In the genomic region with DNA sequence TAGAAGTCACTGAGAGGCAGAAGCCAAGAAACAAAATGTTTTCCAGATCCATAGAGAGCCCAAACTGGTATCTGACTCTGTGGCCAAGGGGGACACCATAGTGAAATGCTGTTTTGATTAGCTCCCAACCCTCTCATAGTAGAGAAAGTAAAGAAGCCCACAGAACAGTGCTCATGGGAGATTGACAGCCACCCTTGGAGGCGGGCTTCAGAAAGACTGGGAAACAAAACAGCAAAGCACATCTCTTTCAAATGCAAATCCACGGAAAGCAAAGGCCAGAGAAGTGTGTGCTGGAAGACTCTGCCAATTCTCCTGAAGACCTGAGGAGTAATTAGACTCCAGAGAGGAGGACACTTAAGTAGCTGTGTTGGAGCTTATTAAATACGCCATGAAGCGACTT, we compare ENCODE assay signal across 24 mouse cellular contexts. TPM values are rescaled to one million over a fixed set of nuclear protein-coding genes. Genes with fewer than 3 reads are reported as not detected.
DNase-seq lines count a peak whose midpoint lies in the region; ATAC-seq lines count a peak whose summit lies in the region.
"Had no signal": no experiment of that assay in that cellular context is flagged by ENCODE, and none has a peak within 500 bp of the region (broad histone marks: within the 10 kb centered on the region; RNA-seq: fewer than 3 reads in every experiment).

No protein-coding gene starts in this region.

- H3K27me3 ChIP-seq in hindbrain, embryonic 10.5 days (ENCODE audit: insufficient read depth, poor library complexity, severe bottlenecking): no peaks in the 10 kb centered on the region
- no peaks in the 10 kb centered on the region for H3K27me3 ChIP-seq in hindbrain, embryonic 14.5 days (ENCODE audit: control insufficient read depth, insufficient read depth, low read length)
- H3K27me3 ChIP-seq in forebrain, embryonic 12.5 days: 0 out of 2 replicates have a peak, but pooled peaks cover 3% of the 10 kb centered on the region
- H3K27me3 ChIP-seq in hindbrain, embryonic 16.5 days (replicated peaks; ENCODE audit: control insufficient read depth, insufficient read depth, low read length): no peaks in the 10 kb centered on the region
- H3K27me3 ChIP-seq: heart, embryonic 12.5 days had no signal

- WGBS in hindbrain, embryonic 10.5 days: 27% methylated on average over 4 of the region's 4 CpGs
- 14% methylated on average over 4 of the region's 4 CpGs for WGBS in hindbrain, embryonic 14.5 days
- 10% methylated on average over 4 of the region's 4 CpGs for WGBS in forebrain, embryonic 12.5 days
- WGBS in hindbrain, embryonic 16.5 days: 10% methylated on average over 4 of the region's 4 CpGs

- H3K9me3 ChIP-seq in hindbrain, embryonic 10.5 days: no peaks in the 10 kb centered on the region
- H3K9me3 ChIP-seq in hindbrain, embryonic 14.5 days (ENCODE audit: control insufficient read depth, low read length): no peaks in the 10 kb centered on the region
- no peaks in the 10 kb centered on the region for H3K9me3 ChIP-seq in forebrain, embryonic 12.5 days
- H3K9me3 ChIP-seq in hindbrain, embryonic 16.5 days (ENCODE audit: control insufficient read depth, low read length): no peaks in the 10 kb centered on the region
- H3K9me3 ChIP-seq: heart, embryonic 12.5 days had no signal

- H3K9ac ChIP-seq in hindbrain, embryonic 14.5 days: no peak overlapping the region
- H3K9ac ChIP-seq in forebrain, embryonic 12.5 days: no peak overlapping the region
- no peak overlapping the region for H3K9ac ChIP-seq in hindbrain, embryonic 16.5 days (ENCODE audit: low read depth, low read length)
- H3K9ac ChIP-seq: heart, embryonic 12.5 days had no signal

- no peak overlapping the region for H3K4me3 ChIP-seq in hindbrain, embryonic 10.5 days
- no peak overlapping the region for H3K4me3 ChIP-seq in hindbrain, embryonic 14.5 days (replicated peaks; ENCODE audit: low read length)
- no peak overlapping the region for H3K4me3 ChIP-seq in forebrain, embryonic 12.5 days (replicated peaks)
- no peak overlapping the region for H3K4me3 ChIP-seq in hindbrain, embryonic 16.5 days (ENCODE audit: low read length)
- H3K4me3 ChIP-seq: erythroblast, embryonic 14.5 days; heart, embryonic 12.5 days; layer of hippocampus, adult 2 months had no signal

- peak overlapping the region; percentile 35; the same call in 1 of the 2 replicates for H3K27ac ChIP-seq in hindbrain, embryonic 10.5 days
- H3K27ac ChIP-seq in hindbrain, embryonic 14.5 days: no peak overlapping the region
- H3K27ac ChIP-seq in forebrain, embryonic 12.5 days: no peak overlapping the region
- no peak overlapping the region for H3K27ac ChIP-seq in hindbrain, embryonic 16.5 days (ENCODE audit: low read depth, low read length)
- H3K27ac ChIP-seq: kidney, postnatal 0 days; layer of hippocampus, adult 2 months had no signal

- peaks cover 21% of the 10 kb centered on the region for H3K4me1 ChIP-seq in hindbrain, embryonic 10.5 days (replicated peaks)
- 0 out of 2 replicates have a peak, but pooled peaks cover 4% of the 10 kb centered on the region for H3K4me1 ChIP-seq in hindbrain, embryonic 14.5 days (replicated peaks; ENCODE audit: control insufficient read depth, insufficient read depth, low read length)
- peaks cover 15% of the 10 kb centered on the region for H3K4me1 ChIP-seq in forebrain, embryonic 12.5 days
- H3K4me1 ChIP-seq in hindbrain, embryonic 16.5 days (ENCODE audit: control insufficient read depth, insufficient read depth, low read depth, low read length): peaks cover 5% of the 10 kb centered on the region; the same call in 1 of the 2 replicates
- H3K4me1 ChIP-seq: heart, embryonic 12.5 days had no signal

- ATAC-seq in hindbrain, embryonic 14.5 days (ENCODE audit: low FRiP score): no peak
- peak; percentile 51; the same call in 1 of the 2 replicates for ATAC-seq in forebrain, embryonic 12.5 days (ENCODE audit: low FRiP score)
- ATAC-seq in hindbrain, embryonic 16.5 days: peak; percentile 53; the same call in 1 of the 2 replicates
- no peak for ATAC-seq in erythroblast, adult 5-6 weeks (replicated peaks; ENCODE audit: low FRiP score, poor library complexity, severe bottlenecking)
- ATAC-seq: lung, postnatal 0 days had no signal

- H3K4me2 ChIP-seq in hindbrain, embryonic 14.5 days (replicated peaks): no peak overlapping the region
- no peak overlapping the region for H3K4me2 ChIP-seq in forebrain, embryonic 12.5 days
- no peak overlapping the region for H3K4me2 ChIP-seq in hindbrain, embryonic 16.5 days (ENCODE audit: low read length)
- H3K4me2 ChIP-seq: heart, embryonic 12.5 days had no signal

- H3K36me3 ChIP-seq in hindbrain, embryonic 10.5 days: no peaks in the 10 kb centered on the region
- H3K36me3 ChIP-seq in hindbrain, embryonic 14.5 days (replicated peaks; ENCODE audit: control insufficient read depth, insufficient read depth): no peaks in the 10 kb centered on the region
- no peaks in the 10 kb centered on the region for H3K36me3 ChIP-seq in forebrain, embryonic 12.5 days (replicated peaks)
- H3K36me3 ChIP-seq in hindbrain, embryonic 16.5 days (ENCODE audit: control insufficient read depth, insufficient read depth, low read length): no peaks in the 10 kb centered on the region
- H3K36me3 ChIP-seq: heart, embryonic 12.5 days had no signal

- DNase-seq in hindbrain, embryonic 10.5 days (ENCODE audit: low spot score): peak; percentile 24
- DNase-seq in hindbrain, embryonic 14.5 days (ENCODE audit: low spot score): no peak
- peak; percentile 56 for DNase-seq in R1 (ENCODE audit: low read depth, low spot score)
- no peak for DNase-seq in kidney, postnatal 36 days
- DNase-seq in kidney, postnatal 4 days: no peak
- DNase-seq: adrenal gland, adult 8-10 months; cerebellum, adult 11 months; cerebellum, postnatal 25 days; heart, postnatal 14 days; kidney, adult 18-20 months; left cerebral cortex, postnatal 4 days; liver; right cerebral cortex, adult 18-20 months; thymus, postnatal 14 days had no signal

RNA-seq across cellular contexts. Expression of gene Stk32b, which starts 21.2 kb away (rescaled TPM):
- 1.0 and 2.8 TPM in 2 replicates for polyA plus RNA-seq in hindbrain, embryonic 10.5 days (2016; fragmentation: Nextera tagmentation; extraction: Ambion mirVana)
- polyA plus RNA-seq in hindbrain, embryonic 14.5 days (2014; fragmentation: Nextera tagmentation; extraction: Ambion mirVana): 39.6 and 45.3 TPM in 2 replicates
- polyA plus RNA-seq in forebrain, embryonic 12.5 days (2016; fragmentation: Nextera tagmentation; extraction: Ambion mirVana): 4.3 and 6.5 TPM in 2 replicates
- polyA plus RNA-seq in hindbrain, embryonic 16.5 days (2015; fragmentation: Nextera tagmentation; extraction: Ambion mirVana): 32.8 and 39.8 TPM in 2 replicates
- total RNA-seq in erythroblast, adult 5-6 weeks (2015; ENCODE audit: low replicate concordance): 0.84 TPM in 1 of 2 replicates, not detected in the other
- not detected in 2 replicates for total RNA-seq in erythroblast, adult 5-6 weeks (2017; ENCODE audit: low replicate concordance)
- polyA plus RNA-seq: small intestine, adult 2 months had no signal

RNA-seq across cellular contexts. Expression of gene Cytl1, which starts 39.5 kb away (rescaled TPM):
- 0.16 and 0.48 TPM in 2 replicates for polyA plus RNA-seq in hindbrain, embryonic 10.5 days (2016; fragmentation: Nextera tagmentation; extraction: Ambion mirVana)
- polyA plus RNA-seq in hindbrain, embryonic 14.5 days (2014; fragmentation: Nextera tagmentation; extraction: Ambion mirVana): 0.51 and 1.2 TPM in 2 replicates
- polyA plus RNA-seq in forebrain, embryonic 12.5 days (2016; fragmentation: Nextera tagmentation; extraction: Ambion mirVana): 0.62 and 0.66 TPM in 2 replicates
- polyA plus RNA-seq in hindbrain, embryonic 16.5 days (2015; fragmentation: Nextera tagmentation; extraction: Ambion mirVana): 0.53 and 1.7 TPM in 2 replicates
- total RNA-seq in erythroblast, adult 5-6 weeks (2015; ENCODE audit: low replicate concordance): not detected in 2 replicates
- total RNA-seq in erythroblast, adult 5-6 weeks (2017; ENCODE audit: low replicate concordance): not detected in 2 replicates
- total RNA-seq: left cerebral cortex, postnatal 4 days had no signal
- polyA plus RNA-seq: erythroblast, embryonic 14.5 days; liver, embryonic 16.5 days had no signal

Comparison
In these comparisons a context has a peak if more than half of its experiments do, and no peak if none do; other contexts are left out.
1. DNase-seq: peak in hindbrain, embryonic 10.5 days (single experiment) and R1 (single experiment); none in hindbrain, embryonic 14.5 days (single experiment), kidney, postnatal 36 days (0 of 2) and kidney, postnatal 4 days (0 of 2).
2. ATAC-seq: peak in forebrain, embryonic 12.5 days (single experiment) and hindbrain, embryonic 16.5 days (single experiment); none in hindbrain, embryonic 14.5 days (single experiment) and erythroblast, adult 5-6 weeks (single experiment).